Mouse (Mus musculus): Measurements from ENCODE around the gene Gemin8.

Gemin8 gene

DNA sequence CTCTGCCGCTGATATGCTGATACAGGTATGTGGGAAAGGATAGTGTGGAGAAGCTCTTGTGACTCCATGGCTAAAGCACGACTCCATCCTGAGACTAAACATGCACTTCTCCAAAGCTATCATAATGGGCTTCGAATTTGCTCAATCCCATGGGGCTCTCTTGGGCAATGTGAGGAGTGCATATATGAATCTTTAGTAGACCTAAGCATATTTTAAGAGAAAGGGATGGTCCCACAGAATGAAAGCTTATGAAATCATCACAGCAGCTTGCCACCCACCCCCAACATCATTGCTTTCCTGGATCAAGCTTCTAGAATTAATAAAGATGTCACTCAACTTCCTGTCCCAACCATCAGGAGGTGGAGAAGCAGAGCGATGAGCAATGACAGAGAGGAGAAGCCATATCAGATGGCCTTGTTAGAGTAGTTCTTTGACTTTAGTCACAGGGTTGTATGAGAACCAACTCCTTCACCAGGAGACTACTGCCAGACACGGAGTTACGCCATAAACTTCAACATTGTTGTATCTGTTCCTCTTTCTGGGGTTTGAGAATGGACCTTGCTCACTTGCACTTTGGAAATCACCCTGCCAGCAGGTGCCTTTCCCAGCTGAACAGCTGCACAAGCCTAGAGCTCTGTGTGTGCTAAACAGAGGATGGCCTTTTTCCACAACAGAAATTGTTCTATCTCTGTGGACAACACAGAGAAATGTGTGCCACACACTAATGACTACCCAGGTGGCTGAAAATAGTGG is 60.4 kb downstream of the Gemin8 start:
- no peak for DNase-seq

DNA sequence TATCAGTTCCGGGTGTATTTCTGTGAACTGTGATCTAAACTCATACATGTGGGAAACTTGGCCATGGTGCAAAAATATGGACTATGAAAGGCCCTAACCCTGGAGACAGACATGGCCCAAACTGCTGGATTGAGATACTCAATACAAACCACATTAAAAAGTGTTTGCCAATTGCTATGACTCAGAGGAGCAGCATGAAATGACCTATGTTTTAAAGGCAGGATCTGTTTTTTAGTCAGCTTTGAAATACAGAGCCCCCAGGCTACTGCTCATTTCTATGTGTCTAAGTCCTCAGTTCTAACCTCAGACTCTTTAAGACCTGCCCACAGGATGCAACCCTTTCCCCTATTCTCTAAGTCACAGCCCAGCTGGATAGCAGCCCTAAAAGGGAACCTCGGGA is 65.9 kb downstream of the Gemin8 start:
- no peak for DNase-seq

DNA sequence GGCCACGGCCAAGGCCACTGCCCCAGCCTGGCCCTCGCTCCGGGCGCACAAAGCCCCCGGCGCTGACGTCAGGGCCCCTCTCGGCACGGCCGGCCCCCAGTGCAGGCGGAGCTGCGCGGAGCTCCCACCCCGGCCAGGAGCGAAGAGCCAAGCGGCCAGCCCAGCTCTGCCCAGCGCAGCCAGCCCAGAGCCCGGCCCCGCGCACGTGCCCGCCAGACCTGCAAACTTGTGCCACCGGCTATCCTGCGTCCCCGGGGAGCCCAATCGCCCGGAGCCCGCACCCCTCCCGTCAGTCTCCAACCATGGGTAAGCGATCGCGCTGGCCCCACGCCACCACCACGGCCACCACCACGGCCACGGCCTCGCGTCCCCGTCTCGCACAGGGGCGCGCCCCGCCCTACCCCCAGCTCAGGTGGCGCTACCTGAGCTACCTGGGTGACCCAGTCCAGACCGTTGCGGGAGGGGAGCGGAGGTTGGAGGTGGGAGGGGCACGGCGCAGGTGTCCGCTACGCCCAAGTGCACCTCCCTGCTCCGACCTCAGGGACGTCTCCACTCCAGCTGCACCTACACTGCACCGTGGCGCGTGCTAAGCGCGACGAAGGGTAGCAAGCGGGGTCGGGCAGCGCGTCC is 68.7 kb downstream of the Gemin8 start, which contains the start of gene Gpm6b:
TSS of gene Gpm6b (plus strand) at position 81 of the 630 bp plus-strand sequence.
- DNase-seq = peak; percentile 68

DNA sequence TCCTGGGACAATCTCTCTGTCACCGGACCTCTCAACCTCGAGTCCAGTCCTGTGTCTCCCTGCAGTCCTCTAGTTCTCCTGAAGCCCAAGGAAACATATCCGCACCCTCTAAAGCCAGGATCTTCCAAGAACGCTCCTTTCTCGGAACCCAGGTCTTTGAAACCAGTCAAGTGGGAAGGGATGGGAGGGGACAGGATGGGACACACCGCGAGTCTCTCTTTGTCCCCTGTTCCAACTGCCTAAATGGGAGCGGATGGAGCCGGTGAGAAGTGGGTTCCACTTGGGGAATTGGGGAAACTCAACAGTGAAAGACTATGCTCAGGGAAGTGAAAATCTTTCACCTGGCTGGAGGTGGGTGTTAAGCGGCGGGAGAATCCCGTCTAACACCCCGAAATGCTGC is 69.3 kb downstream of the Gemin8 start:
- DNase-seq = no peak
